Mouse (Mus musculus) megakaryocyte, embryonic 14.5 days (primary cell): ENCODE measurements around the gene Jmjd1c. TPM values are rescaled to one million over a fixed set of nuclear protein-coding genes. Genes with fewer than 3 reads are reported as not detected.

Experiments
- H3K27me3 ChIP-seq: replicated peaks from 2 replicates; pipeline ENCODE3; 2012; ENCODE audit warnings: inconsistent platforms
- H3K36me3 ChIP-seq: replicated peaks from 2 replicates; pipeline ENCODE3; 2012; ENCODE audit warnings: low read length, inconsistent platforms, mixed read lengths
- H3K4me1 ChIP-seq: 2 replicates; pipeline ENCODE4 v1.6.1; 2012; ENCODE audit warnings: inconsistent platforms
- H3K4me3 ChIP-seq: replicated peaks from 2 replicates; pipeline ENCODE3; 2012; ENCODE audit warnings: moderate library complexity, mild to moderate bottlenecking, inconsistent platforms
- H3K9me3 ChIP-seq: 2 replicates; pipeline ENCODE4 v1.6.1; 2012; ENCODE audit warnings: inconsistent platforms
- FLI1 ChIP-seq: IDR thresholded peaks from 2 replicates; pipeline ENCODE4 v1.6.1; 2012; ENCODE audit warnings: low read length, inconsistent platforms, mixed read lengths
- GATA1 ChIP-seq: IDR thresholded peaks from 3 replicates; pipeline ENCODE4 v1.6.1; 2012; ENCODE audit warnings: mixed read lengths, low read length, inconsistent platforms, borderline replicate concordance
- polyA plus RNA-seq: library from polyadenylated mRNA; stranded (reverse); fragments of >175 nt; gene quantifications from 2 replicates; pipeline ENCODE4 v1.2.3, GENCODE M21; 2012; ENCODE audit warnings: low replicate concordance; ENCODE audit not compliant: insufficient read depth

The Jmjd1c gene
- polyA plus RNA-seq, 1 experiment: 0.47 TPM

GRCm38 (mm10) chr10:67197186-67197585 is 101.3 kb downstream of the Jmjd1c start:
- no peaks in the 10 kb centered on the region for H3K9me3 ChIP-seq
- H3K36me3 ChIP-seq: peaks cover 51% of the 10 kb centered on the region
- H3K4me1 ChIP-seq: peaks cover 87% of the 10 kb centered on the region
- H3K27me3 ChIP-seq: no peaks in the 10 kb centered on the region
- TF ChIP-seq GATA1 (no peak), FLI1 (no peak)
- H3K4me3 ChIP-seq: no peak overlapping the region

- H3K9me3 ChIP-seq: no peaks in the 10 kb centered on the region
- no peak for TF ChIP-seq FLI1
- TF ChIP-seq GATA1: no peak
- no peaks in the 10 kb centered on the region for H3K27me3 ChIP-seq
- peaks cover 46% of the 10 kb centered on the region for H3K36me3 ChIP-seq
- H3K4me3 ChIP-seq: no peak overlapping the region
- peaks cover 91% of the 10 kb centered on the region for H3K4me1 ChIP-seq
Observed at GRCm38 (mm10) chr10:67197829-67198228, 101.9 kb downstream of the Jmjd1c start.

- Histone ChIP-seq H3K27me3 (no peaks in the 10 kb centered on the region), H3K9me3 (no peaks in the 10 kb centered on the region), H3K4me3 (peak overlapping the region; percentile 50), H3K36me3 (peaks cover 17% of the 10 kb centered on the region), H3K4me1 (peaks cover 92% of the 10 kb centered on the region)
- TF ChIP-seq GATA1 (no peak), FLI1 (no peak)
Observed at GRCm38 (mm10) chr10:67201769-67202168, 105.8 kb downstream of the Jmjd1c start.

- Histone ChIP-seq H3K4me1 (peaks cover 89% of the 10 kb centered on the region), H3K27me3 (no peaks in the 10 kb centered on the region), H3K4me3 (peak overlapping the region; percentile 46), H3K36me3 (peaks cover 14% of the 10 kb centered on the region), H3K9me3 (no peaks in the 10 kb centered on the region)
- TF ChIP-seq FLI1: no peak
- no peak for TF ChIP-seq GATA1
Observed at GRCm38 (mm10) chr10:67202470-67202869, 106.5 kb downstream of the Jmjd1c start.

- Histone ChIP-seq H3K27me3 (no peaks in the 10 kb centered on the region), H3K9me3 (no peaks in the 10 kb centered on the region), H3K4me1 (peaks cover 94% of the 10 kb centered on the region), H3K36me3 (peaks cover 7% of the 10 kb centered on the region), H3K4me3 (peak overlapping the region; percentile 91)
- TF ChIP-seq FLI1 (0 out of 2 replicates have a peak, but pooled peaks have one; percentile 17), GATA1 (no peak)
Observed at GRCm38 (mm10) chr10:67204652-67205407, 108.9 kb downstream of the Jmjd1c start.

GRCm38 (mm10) chr10:67207931-67208330 is 112.0 kb downstream of the Jmjd1c start:
- peaks cover 6% of the 10 kb centered on the region for H3K36me3 ChIP-seq
- no peak overlapping the region for H3K4me3 ChIP-seq
- H3K27me3 ChIP-seq: no peaks in the 10 kb centered on the region
- H3K4me1 ChIP-seq: peaks cover 84% of the 10 kb centered on the region
- H3K9me3 ChIP-seq: no peaks in the 10 kb centered on the region
- no peak for TF ChIP-seq GATA1
- TF ChIP-seq FLI1: no peak

GRCm38 (mm10) chr10:67209916-67210675 is 114.2 kb downstream of the Jmjd1c start:
- Histone ChIP-seq H3K4me3 (peak overlapping the region; percentile 80), H3K4me1 (peaks cover 79% of the 10 kb centered on the region)
- TF ChIP-seq FLI1: no peak
- no peak for TF ChIP-seq GATA1

GRCm38 (mm10) chr10:67212031-67212430 is 116.1 kb downstream of the Jmjd1c start:
- no peaks in the 10 kb centered on the region for H3K9me3 ChIP-seq
- no peak overlapping the region for H3K4me3 ChIP-seq
- no peaks in the 10 kb centered on the region for H3K27me3 ChIP-seq
- peaks cover 72% of the 10 kb centered on the region for H3K4me1 ChIP-seq
- no peak for TF ChIP-seq GATA1
- no peak for TF ChIP-seq FLI1
- H3K36me3 ChIP-seq: peaks cover 34% of the 10 kb centered on the region

More at GRCm38 (mm10) chr10:67209916-67210675, 114.2 kb downstream of the Jmjd1c start:
- no peaks in the 10 kb centered on the region for H3K27me3 ChIP-seq
- no peaks in the 10 kb centered on the region for H3K9me3 ChIP-seq
- peaks cover 17% of the 10 kb centered on the region for H3K36me3 ChIP-seq

- no peak overlapping the region for H3K4me3 ChIP-seq
- peaks cover 51% of the 10 kb centered on the region for H3K36me3 ChIP-seq
- TF ChIP-seq FLI1 (no peak), GATA1 (no peak)
- peaks cover 58% of the 10 kb centered on the region for H3K4me1 ChIP-seq
- H3K27me3 ChIP-seq: no peaks in the 10 kb centered on the region
- H3K9me3 ChIP-seq: no peaks in the 10 kb centered on the region
Observed at GRCm38 (mm10) chr10:67213720-67214119, 117.8 kb downstream of the Jmjd1c start.

- H3K4me3 ChIP-seq: no peak overlapping the region
- H3K9me3 ChIP-seq: no peaks in the 10 kb centered on the region
- TF ChIP-seq FLI1: no peak
- TF ChIP-seq GATA1: no peak
- H3K36me3 ChIP-seq: peaks cover 66% of the 10 kb centered on the region
- no peaks in the 10 kb centered on the region for H3K27me3 ChIP-seq
- H3K4me1 ChIP-seq: peaks cover 45% of the 10 kb centered on the region
Observed at GRCm38 (mm10) chr10:67215133-67215532, 119.2 kb downstream of the Jmjd1c start.
